Mouse (Mus musculus): ENCODE measurements at regions not wholly inside any gene's neighbourhood (a gene's known extent, or its start where the extent isn't known, plus 50 kb on each side); places are given as distances from the start of the nearest gene placed in this dataset.
"Not testable (repeated sequence)": the region's sequence is repeated elsewhere in the genome, so short reads cannot be mapped to it uniquely, and the experiment has no call there.

DNA sequence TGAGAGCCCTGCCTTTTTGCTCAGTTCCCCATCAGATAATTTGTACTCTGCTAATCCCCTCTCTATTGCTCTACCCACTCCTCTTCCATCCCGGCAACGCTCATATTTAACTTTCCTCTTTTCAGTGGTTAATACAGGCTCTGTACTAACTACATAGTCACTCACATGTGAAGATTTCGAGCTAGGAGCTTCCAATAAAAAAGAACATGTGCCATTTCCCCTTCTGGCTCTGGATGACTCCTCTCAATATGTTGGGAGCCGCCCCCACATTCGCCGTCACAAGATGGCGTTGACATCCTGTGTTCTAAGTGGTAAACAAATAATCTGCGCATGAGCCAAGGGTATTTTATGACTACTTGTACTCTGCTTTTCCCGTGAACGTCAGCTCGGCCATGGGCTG lies 75.8 kb downstream of the Dusp6 start:
- WGBS, result 92% methylated on average over 8 of the region's 11 CpGs
- not testable (repeated sequence) for H3K27ac ChIP-seq (ENCODE audit: low read depth, low read length); H3K36me3 ChIP-seq (ENCODE audit: control insufficient read depth, insufficient read depth, low read length); H3K9me3 ChIP-seq (ENCODE audit: control insufficient read depth, low read length); H3K9ac ChIP-seq (ENCODE audit: low read length); ATAC-seq (ENCODE audit: insufficient read depth, low FRiP score, low TSS enrichment); H3K4me3 ChIP-seq (ENCODE audit: low read depth, low read length); H3K27me3 ChIP-seq (ENCODE audit: control insufficient read depth, insufficient read depth, low read length); H3K4me1 ChIP-seq (ENCODE audit: control insufficient read depth, insufficient read depth, low read length); H3K4me2 ChIP-seq (ENCODE audit: low read depth); DNase-seq (ENCODE audit: low spot score)

- not testable (repeated sequence) for H3K27me3 ChIP-seq (ENCODE audit: control insufficient read depth, insufficient read depth, low read length); H3K9me3 ChIP-seq (ENCODE audit: control insufficient read depth, low read length); H3K27ac ChIP-seq (ENCODE audit: low read depth, low read length); H3K36me3 ChIP-seq (ENCODE audit: control insufficient read depth, insufficient read depth, low read length); ATAC-seq (ENCODE audit: insufficient read depth, low FRiP score, low TSS enrichment); H3K4me1 ChIP-seq (ENCODE audit: control insufficient read depth, insufficient read depth, low read length); DNase-seq (ENCODE audit: low spot score); H3K4me3 ChIP-seq (ENCODE audit: low read depth, low read length); H3K4me2 ChIP-seq (ENCODE audit: low read depth); H3K9ac ChIP-seq (ENCODE audit: low read length)
- 95% methylated on average over 8 of the region's 19 CpGs for WGBS
Observed at GRCm38 (mm10) chr10:99339291-99339912, 76.4 kb downstream of the Dusp6 start.

DNA sequence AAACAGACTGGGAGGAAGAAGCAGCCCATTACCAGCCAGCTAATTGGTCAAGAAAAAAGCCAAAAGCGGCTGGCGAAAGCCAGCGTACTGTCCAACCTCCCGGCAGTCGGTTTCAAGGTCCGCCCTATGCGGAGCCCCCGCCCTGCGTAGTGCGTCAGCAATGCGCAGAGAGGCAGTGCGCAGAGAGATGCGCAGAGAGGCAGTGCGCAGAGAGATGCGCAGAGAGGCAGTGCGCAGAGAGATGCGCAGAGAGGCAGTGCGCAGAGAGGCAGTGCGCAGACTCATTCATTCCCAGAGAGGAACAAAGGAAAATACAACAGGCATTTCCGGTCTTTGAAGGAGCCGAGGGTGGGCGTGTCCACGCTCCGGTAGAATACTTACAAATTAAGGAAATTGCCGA lies 77.0 kb downstream of the Dusp6 start:
- H3K4me2 ChIP-seq (ENCODE audit: low read depth); DNase-seq (ENCODE audit: low spot score); H3K27ac ChIP-seq (ENCODE audit: low read depth, low read length); H3K4me3 ChIP-seq (ENCODE audit: low read depth, low read length); H3K4me1 ChIP-seq (ENCODE audit: control insufficient read depth, insufficient read depth, low read length); H3K27me3 ChIP-seq (ENCODE audit: control insufficient read depth, insufficient read depth, low read length); ATAC-seq (ENCODE audit: insufficient read depth, low FRiP score, low TSS enrichment); H3K9me3 ChIP-seq (ENCODE audit: control insufficient read depth, low read length); H3K9ac ChIP-seq (ENCODE audit: low read length); H3K36me3 ChIP-seq (ENCODE audit: control insufficient read depth, insufficient read depth, low read length): not testable (repeated sequence)
- WGBS, result no CpG with 5 or more reads among the region's 25 CpGs

DNA sequence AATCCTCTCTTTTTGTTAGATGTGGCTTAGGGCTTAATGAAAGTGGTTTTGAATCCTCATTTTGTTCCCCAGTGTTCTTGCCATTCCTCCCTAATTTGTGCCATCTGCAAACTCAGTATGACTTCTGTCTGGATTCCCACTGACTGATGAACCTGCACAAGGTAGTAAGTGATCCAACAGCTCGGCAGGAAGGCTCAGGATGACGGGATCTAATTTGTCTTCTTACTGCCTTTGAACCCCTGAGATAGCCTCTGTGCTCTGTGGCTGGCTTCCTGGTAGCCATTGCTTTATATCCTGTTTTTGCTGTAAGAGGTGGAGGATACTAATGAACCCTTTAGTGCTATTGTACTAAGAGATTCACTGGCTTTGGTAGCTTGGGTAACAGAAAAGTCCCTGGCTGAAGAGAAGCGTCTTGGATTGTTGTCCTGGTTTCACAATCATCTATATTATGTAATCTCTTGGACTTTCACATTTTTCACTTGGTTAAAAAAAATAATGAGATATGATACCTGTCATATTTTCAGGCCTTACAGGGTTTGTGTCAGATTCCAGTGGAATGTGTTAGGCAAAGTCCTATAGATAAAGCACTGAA lies 86.2 kb downstream of the Dusp6 start:
- Histone ChIP-seq H3K4me1 (ENCODE audit: control insufficient read depth, insufficient read depth, low read length) (peaks cover 6% of the 10 kb centered on the region), H3K9me3 (ENCODE audit: control insufficient read depth, low read length) (no peaks in the 10 kb centered on the region), H3K27ac (ENCODE audit: low read depth, low read length) (no peak overlapping the region), H3K4me3 (ENCODE audit: low read depth, low read length) (no peak overlapping the region), H3K36me3 (ENCODE audit: control insufficient read depth, insufficient read depth, low read length) (no peaks in the 10 kb centered on the region), H3K4me2 (ENCODE audit: low read depth) (no peak overlapping the region), H3K27me3 (ENCODE audit: control insufficient read depth, insufficient read depth, low read length) (no peaks in the 10 kb centered on the region), H3K9ac (ENCODE audit: low read length) (no peak overlapping the region)
- no peak for ATAC-seq (ENCODE audit: insufficient read depth, low FRiP score, low TSS enrichment)
- DNase-seq (ENCODE audit: low spot score), result no peak
- WGBS, result 59% methylated on average over 3 of the region's 3 CpGs

GRCm38 (mm10) chr10:99353541-99354292 lies 90.7 kb downstream of the Dusp6 start:
- Histone ChIP-seq H3K27me3 (ENCODE audit: control insufficient read depth, insufficient read depth, low read length) (no peaks in the 10 kb centered on the region), H3K4me3 (ENCODE audit: low read depth, low read length) (no peak overlapping the region), H3K9me3 (ENCODE audit: control insufficient read depth, low read length) (no peaks in the 10 kb centered on the region), H3K4me2 (ENCODE audit: low read depth) (peak overlapping the region; percentile 7; the same call in 1 of the 2 replicates), H3K4me1 (ENCODE audit: control insufficient read depth, insufficient read depth, low read length) (peaks cover 8% of the 10 kb centered on the region), H3K27ac (ENCODE audit: low read depth, low read length) (no peak overlapping the region), H3K9ac (ENCODE audit: low read length) (no peak overlapping the region), H3K36me3 (ENCODE audit: control insufficient read depth, insufficient read depth, low read length) (no peaks in the 10 kb centered on the region)
- 28% methylated on average over 18 of the region's 18 CpGs for WGBS
- DNase-seq (ENCODE audit: low spot score), result no peak
- no peak for ATAC-seq (ENCODE audit: insufficient read depth, low FRiP score, low TSS enrichment)

DNA sequence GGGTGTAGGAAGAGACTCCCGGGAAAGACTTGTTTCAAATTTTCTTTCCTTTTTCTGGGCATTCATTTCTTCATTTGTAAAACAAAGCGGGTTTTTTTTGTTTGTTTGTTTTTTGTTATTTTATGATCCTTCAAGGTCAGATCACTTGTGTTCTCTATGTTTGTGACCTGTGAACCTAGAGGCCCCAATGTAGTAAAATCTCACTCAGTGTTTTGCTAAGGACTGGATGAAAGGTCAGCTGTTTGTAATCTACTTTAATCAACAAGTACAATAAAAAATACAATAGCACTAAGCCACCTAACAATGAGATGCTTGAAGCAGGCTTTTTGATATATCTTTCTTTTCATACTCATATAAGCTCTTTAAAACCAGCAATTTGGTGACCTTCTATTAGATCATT lies 91.3 kb downstream of the Dusp6 start:
- Histone ChIP-seq H3K9ac (ENCODE audit: low read length) (no peak overlapping the region), H3K36me3 (ENCODE audit: control insufficient read depth, insufficient read depth, low read length) (no peaks in the 10 kb centered on the region), H3K4me1 (ENCODE audit: control insufficient read depth, insufficient read depth, low read length) (peaks cover 8% of the 10 kb centered on the region), H3K4me3 (ENCODE audit: low read depth, low read length) (no peak overlapping the region), H3K27me3 (ENCODE audit: control insufficient read depth, insufficient read depth, low read length) (no peaks in the 10 kb centered on the region), H3K9me3 (ENCODE audit: control insufficient read depth, low read length) (no peaks in the 10 kb centered on the region), H3K27ac (ENCODE audit: low read depth, low read length) (no peak overlapping the region), H3K4me2 (ENCODE audit: low read depth) (no peak overlapping the region)
- no peak for DNase-seq (ENCODE audit: low spot score)
- ATAC-seq (ENCODE audit: insufficient read depth, low FRiP score, low TSS enrichment), result no peak
- 56% methylated on average over 2 of the region's 2 CpGs for WGBS

DNA sequence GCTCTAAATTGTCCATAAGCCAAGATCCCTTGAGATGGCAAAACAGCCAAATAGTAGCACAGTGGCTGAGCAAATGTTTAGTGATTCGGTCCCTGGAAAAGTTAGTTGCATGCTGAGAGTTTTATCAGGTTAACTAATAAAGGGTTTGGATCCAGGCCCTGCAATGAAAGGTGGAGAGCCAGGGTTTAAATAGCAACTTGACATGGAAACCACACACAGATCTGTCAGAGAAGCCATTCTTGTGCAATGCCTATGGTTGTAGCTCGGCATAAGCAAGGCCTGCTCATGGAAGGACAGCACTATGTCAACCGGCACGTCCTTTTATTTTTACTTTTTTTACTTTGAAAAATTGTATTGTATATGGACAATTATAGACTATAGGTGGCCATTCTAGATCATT lies 92.3 kb downstream of the Dusp6 start:
- Histone ChIP-seq H3K9me3 (ENCODE audit: control insufficient read depth, low read length) (no peaks in the 10 kb centered on the region), H3K9ac (ENCODE audit: low read length) (no peak overlapping the region), H3K27ac (ENCODE audit: low read depth, low read length) (no peak overlapping the region), H3K27me3 (ENCODE audit: control insufficient read depth, insufficient read depth, low read length) (no peaks in the 10 kb centered on the region), H3K4me2 (ENCODE audit: low read depth) (no peak overlapping the region), H3K36me3 (ENCODE audit: control insufficient read depth, insufficient read depth, low read length) (no peaks in the 10 kb centered on the region), H3K4me3 (ENCODE audit: low read depth, low read length) (no peak overlapping the region), H3K4me1 (ENCODE audit: control insufficient read depth, insufficient read depth, low read length) (peaks cover 8% of the 10 kb centered on the region)
- DNase-seq (ENCODE audit: low spot score) (no peak), ATAC-seq (ENCODE audit: insufficient read depth, low FRiP score, low TSS enrichment) (no peak)
- 89% methylated on average over 4 of the region's 4 CpGs for WGBS

GRCm38 (mm10) chr10:99356221-99356620 lies 93.2 kb downstream of the Dusp6 start:
- Histone ChIP-seq H3K9me3 (ENCODE audit: control insufficient read depth, low read length) (no peaks in the 10 kb centered on the region), H3K9ac (ENCODE audit: low read length) (no peak overlapping the region), H3K27ac (ENCODE audit: low read depth, low read length) (no peak overlapping the region), H3K4me3 (ENCODE audit: low read depth, low read length) (no peak overlapping the region), H3K36me3 (ENCODE audit: control insufficient read depth, insufficient read depth, low read length) (no peaks in the 10 kb centered on the region), H3K4me1 (ENCODE audit: control insufficient read depth, insufficient read depth, low read length) (peaks cover 8% of the 10 kb centered on the region), H3K4me2 (ENCODE audit: low read depth) (no peak overlapping the region), H3K27me3 (ENCODE audit: control insufficient read depth, insufficient read depth, low read length) (no peaks in the 10 kb centered on the region)
- no peak for ATAC-seq (ENCODE audit: insufficient read depth, low FRiP score, low TSS enrichment)
- no peak for DNase-seq (ENCODE audit: low spot score)
- 79% methylated on average over 5 of the region's 5 CpGs for WGBS

DNA sequence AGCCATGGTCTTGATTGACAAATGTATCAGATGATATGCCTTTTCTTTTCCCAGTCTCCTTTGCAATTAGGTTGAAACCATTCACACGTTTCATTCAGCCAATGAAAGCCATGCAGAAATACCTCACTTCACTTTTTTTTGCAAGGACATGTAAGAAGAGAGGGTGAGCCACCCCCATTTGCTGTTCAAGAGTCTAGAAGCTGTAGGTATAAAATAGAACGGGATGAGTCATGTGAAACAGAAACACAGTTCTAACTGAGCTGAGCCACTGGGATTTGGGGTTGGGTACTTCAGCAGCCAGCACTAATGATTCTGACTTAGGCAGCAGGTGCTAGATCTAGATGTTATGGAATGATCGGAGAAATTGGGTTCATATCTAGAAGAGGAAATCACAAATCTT lies 93.9 kb downstream of the Dusp6 start:
- no peak overlapping the region for H3K4me2 ChIP-seq (ENCODE audit: low read depth)
- 85% methylated on average over 3 of the region's 3 CpGs for WGBS

More for the DNA sequence above, 93.9 kb downstream of the Dusp6 start:
- no peak for DNase-seq (ENCODE audit: low spot score)
- H3K9me3 ChIP-seq (ENCODE audit: control insufficient read depth, low read length), result no peaks in the 10 kb centered on the region
- no peak overlapping the region for H3K9ac ChIP-seq (ENCODE audit: low read length)
- no peaks in the 10 kb centered on the region for H3K27me3 ChIP-seq (ENCODE audit: control insufficient read depth, insufficient read depth, low read length)
- no peaks in the 10 kb centered on the region for H3K36me3 ChIP-seq (ENCODE audit: control insufficient read depth, insufficient read depth, low read length)
- no peak for ATAC-seq (ENCODE audit: insufficient read depth, low FRiP score, low TSS enrichment)
- H3K27ac ChIP-seq (ENCODE audit: low read depth, low read length), result no peak overlapping the region
- H3K4me1 ChIP-seq (ENCODE audit: control insufficient read depth, insufficient read depth, low read length), result peaks cover 8% of the 10 kb centered on the region
- no peak overlapping the region for H3K4me3 ChIP-seq (ENCODE audit: low read depth, low read length)
